Mouse (Mus musculus): ENCODE measurements around the gene Card14. TPM values are rescaled to one million over a fixed set of nuclear protein-coding genes. Genes with fewer than 3 reads are reported as not detected.
A peak's percentile ranks its signal among the peaks of the same experiment; 100 is the strongest.
"Not testable (repeated sequence)": the region's sequence is repeated elsewhere in the genome, so short reads cannot be mapped to it uniquely, and the experiment has no call there.

Gene Card14
- polyA plus RNA-seq, 1 experiment from 2014 or later: 0.09 TPM

DNA sequence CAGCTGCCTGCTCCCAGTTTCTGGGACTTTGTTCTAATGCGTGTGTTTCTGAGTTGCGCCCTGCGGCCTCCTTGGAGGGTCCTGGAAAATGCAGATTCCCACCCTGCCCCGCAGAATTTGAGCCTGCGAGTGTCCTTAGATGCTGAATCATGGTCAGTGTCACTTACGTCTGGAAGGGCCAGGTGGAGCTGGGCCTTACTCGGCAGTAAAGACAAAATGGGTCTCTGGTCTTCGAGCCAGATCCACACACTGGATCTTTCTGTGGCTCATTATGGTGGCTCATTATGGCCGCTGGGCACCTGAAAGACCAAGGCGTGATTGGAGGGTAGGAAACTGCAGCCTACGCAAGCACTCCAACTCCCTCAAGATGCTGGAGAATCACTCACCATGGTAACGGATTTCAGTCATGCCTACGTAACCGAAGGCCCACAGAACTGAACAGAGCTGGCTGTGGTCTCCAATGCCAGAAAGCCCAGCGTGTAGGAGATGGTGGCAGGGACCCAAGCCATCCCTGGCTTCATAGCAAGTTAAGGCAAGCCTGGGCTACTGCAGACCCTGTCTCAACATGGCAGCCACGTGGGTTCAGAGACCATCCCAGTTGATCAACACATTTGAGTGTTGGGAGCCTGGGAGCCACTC, 38.9 kb upstream of the Card14 start:
- peaks cover 10% of the 10 kb centered on the region for H3K4me1 ChIP-seq (ENCODE audit: control insufficient read depth, insufficient read depth, low read length)
- peak; percentile 25 for DNase-seq (ENCODE audit: low spot score)
- H3K36me3 ChIP-seq (ENCODE audit: control insufficient read depth, insufficient read depth, low read length): peaks cover 5% of the 10 kb centered on the region; the same call in 1 of the 2 replicates
- H3K4me2 ChIP-seq (ENCODE audit: low read length): peak overlapping the region; percentile 93
- no peak for ATAC-seq
- no peak overlapping the region for H3K27ac ChIP-seq (ENCODE audit: low read depth, low read length)
- H3K4me3 ChIP-seq (ENCODE audit: low read depth, low read length): peak overlapping the region; percentile 61
- no peaks in the 10 kb centered on the region for H3K9me3 ChIP-seq (replicated peaks; ENCODE audit: control insufficient read depth, low read length)
- no peaks in the 10 kb centered on the region for H3K27me3 ChIP-seq (replicated peaks; ENCODE audit: control insufficient read depth, insufficient read depth, low read length)
- peak overlapping the region; percentile 78; the same call in 1 of the 2 replicates for H3K9ac ChIP-seq (ENCODE audit: low read length)
- 71% methylated on average over 16 of the region's 16 CpGs for WGBS

GRCm38 (mm10) chr11:119272492-119272891, 35.1 kb upstream of the Card14 start:
- H3K4me2 ChIP-seq (ENCODE audit: low read length); H3K27ac ChIP-seq (ENCODE audit: low read depth, low read length); H3K27me3 ChIP-seq (replicated peaks; ENCODE audit: control insufficient read depth, insufficient read depth, low read length); H3K9ac ChIP-seq (ENCODE audit: low read length); DNase-seq (ENCODE audit: low spot score); H3K4me3 ChIP-seq (ENCODE audit: low read depth, low read length); ATAC-seq; H3K9me3 ChIP-seq (replicated peaks; ENCODE audit: control insufficient read depth, low read length): not testable (repeated sequence)
- WGBS: 60% methylated on average over 3 of the region's 3 CpGs
- Histone ChIP-seq H3K4me1 (ENCODE audit: control insufficient read depth, insufficient read depth, low read length) (peaks cover 10% of the 10 kb centered on the region), H3K36me3 (ENCODE audit: control insufficient read depth, insufficient read depth, low read length) (peaks cover 18% of the 10 kb centered on the region)

DNA sequence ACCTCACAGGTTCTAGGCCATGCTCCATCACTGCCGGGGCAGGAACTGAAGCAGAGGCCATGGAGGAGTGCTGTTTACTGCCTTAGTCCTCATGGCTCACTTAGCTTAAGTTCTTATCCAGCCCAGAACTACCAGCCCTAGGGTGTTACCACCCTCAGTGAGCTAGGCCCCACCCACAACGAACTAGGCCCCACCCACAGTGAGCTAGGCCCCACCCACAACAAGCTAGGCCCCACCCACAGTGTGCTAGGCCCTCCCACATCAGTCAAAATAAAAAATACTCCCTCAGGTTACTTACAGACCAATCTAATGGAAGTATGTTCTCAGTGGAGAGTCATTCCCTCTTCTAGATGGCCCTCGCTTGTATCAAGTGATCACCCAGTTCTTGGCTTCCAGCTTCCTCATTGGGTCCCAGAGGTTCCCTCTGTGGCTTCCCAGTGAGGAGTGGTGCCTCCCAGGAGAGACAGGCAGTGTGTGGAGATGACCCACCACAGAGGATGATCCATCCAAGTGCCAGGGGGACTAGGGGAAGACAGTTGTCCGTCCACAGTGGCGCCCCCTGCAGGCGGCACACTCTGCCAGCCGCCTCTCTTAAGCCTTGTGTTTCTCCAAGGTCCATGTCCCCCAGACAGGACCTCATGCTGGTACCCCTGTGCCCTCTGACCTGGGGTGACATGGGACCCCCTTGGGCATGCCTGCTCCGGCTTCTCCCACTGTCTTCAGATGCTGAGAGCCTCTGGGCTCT, 34.2 kb upstream of the Card14 start:
- H3K9ac ChIP-seq (ENCODE audit: low read length): no peak overlapping the region
- no peak overlapping the region for H3K27ac ChIP-seq (ENCODE audit: low read depth, low read length)
- peaks cover 18% of the 10 kb centered on the region for H3K36me3 ChIP-seq (ENCODE audit: control insufficient read depth, insufficient read depth, low read length)
- H3K9me3 ChIP-seq (replicated peaks; ENCODE audit: control insufficient read depth, low read length): no peaks in the 10 kb centered on the region
- H3K4me3 ChIP-seq (ENCODE audit: low read depth, low read length): no peak overlapping the region
- ATAC-seq (no peak), DNase-seq (ENCODE audit: low spot score) (no peak)
- no peaks in the 10 kb centered on the region for H3K27me3 ChIP-seq (replicated peaks; ENCODE audit: control insufficient read depth, insufficient read depth, low read length)
- no peak overlapping the region for H3K4me2 ChIP-seq (ENCODE audit: low read length)
- H3K4me1 ChIP-seq (ENCODE audit: control insufficient read depth, insufficient read depth, low read length): peaks cover 8% of the 10 kb centered on the region
- 88% methylated on average over 8 of the region's 8 CpGs for WGBS

GRCm38 (mm10) chr11:119281030-119281429, 26.5 kb upstream of the Card14 start:
- H3K9ac ChIP-seq (ENCODE audit: low read length): no peak overlapping the region
- no peaks in the 10 kb centered on the region for H3K27me3 ChIP-seq (replicated peaks; ENCODE audit: control insufficient read depth, insufficient read depth, low read length)
- peaks cover 43% of the 10 kb centered on the region for H3K36me3 ChIP-seq (ENCODE audit: control insufficient read depth, insufficient read depth, low read length)
- no peak for DNase-seq (ENCODE audit: low spot score)
- ATAC-seq: no peak
- WGBS: 87% methylated on average over 15 of the region's 15 CpGs
- no peaks in the 10 kb centered on the region for H3K4me1 ChIP-seq (ENCODE audit: control insufficient read depth, insufficient read depth, low read length)
- H3K4me3 ChIP-seq (ENCODE audit: low read depth, low read length): no peak overlapping the region
- no peak overlapping the region for H3K4me2 ChIP-seq (ENCODE audit: low read length)
- no peak overlapping the region for H3K27ac ChIP-seq (ENCODE audit: low read depth, low read length)
- H3K9me3 ChIP-seq (replicated peaks; ENCODE audit: control insufficient read depth, low read length): no peaks in the 10 kb centered on the region

DNA sequence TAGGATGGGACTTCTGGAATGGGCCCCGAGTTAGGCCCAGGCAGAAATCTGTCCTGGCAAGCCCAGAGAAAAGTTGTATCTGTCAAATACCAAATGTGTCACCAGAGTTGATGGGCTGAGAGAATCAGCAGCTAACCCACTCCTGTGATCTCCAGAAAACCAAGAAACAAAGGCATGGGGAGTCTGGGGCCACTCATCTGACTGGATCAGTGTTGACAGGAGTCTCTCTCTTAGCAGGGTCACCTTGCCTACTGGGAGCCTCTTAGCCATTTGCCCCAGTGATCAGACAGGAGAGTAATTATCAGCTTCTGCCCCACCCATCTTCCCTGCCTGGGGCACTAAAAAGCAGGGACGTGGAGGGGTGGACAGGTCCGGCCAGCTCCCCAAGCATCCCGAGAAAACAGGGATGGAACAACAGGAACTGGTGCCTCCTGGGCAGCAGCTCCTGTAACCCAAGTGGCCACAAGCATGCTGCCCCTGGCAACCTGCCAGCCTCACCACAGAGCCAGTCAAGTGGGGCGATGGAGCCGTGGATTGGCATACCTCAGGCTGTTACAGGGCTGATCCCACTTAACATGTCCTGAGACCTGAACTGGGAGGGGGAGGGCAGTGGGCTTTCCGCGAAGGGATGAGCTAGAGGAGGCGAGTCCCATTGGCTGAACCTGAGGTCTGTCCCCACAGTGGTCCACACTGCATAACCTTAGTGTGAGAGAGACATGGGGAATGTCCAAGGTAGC, 21.6 kb upstream of the Card14 start:
- WGBS: 67% methylated on average over 9 of the region's 9 CpGs
- Histone ChIP-seq H3K27me3 (replicated peaks; ENCODE audit: control insufficient read depth, insufficient read depth, low read length) (no peaks in the 10 kb centered on the region), H3K4me1 (ENCODE audit: control insufficient read depth, insufficient read depth, low read length) (no peaks in the 10 kb centered on the region), H3K27ac (ENCODE audit: low read depth, low read length) (no peak overlapping the region), H3K9me3 (replicated peaks; ENCODE audit: control insufficient read depth, low read length) (no peaks in the 10 kb centered on the region), H3K4me2 (ENCODE audit: low read length) (no peak overlapping the region), H3K36me3 (ENCODE audit: control insufficient read depth, insufficient read depth, low read length) (peaks cover 86% of the 10 kb centered on the region), H3K9ac (ENCODE audit: low read length) (no peak overlapping the region), H3K4me3 (ENCODE audit: low read depth, low read length) (no peak overlapping the region)
- ATAC-seq (no peak; the same call in 1 of the 2 replicates), DNase-seq (ENCODE audit: low spot score) (peak; percentile 20)

DNA sequence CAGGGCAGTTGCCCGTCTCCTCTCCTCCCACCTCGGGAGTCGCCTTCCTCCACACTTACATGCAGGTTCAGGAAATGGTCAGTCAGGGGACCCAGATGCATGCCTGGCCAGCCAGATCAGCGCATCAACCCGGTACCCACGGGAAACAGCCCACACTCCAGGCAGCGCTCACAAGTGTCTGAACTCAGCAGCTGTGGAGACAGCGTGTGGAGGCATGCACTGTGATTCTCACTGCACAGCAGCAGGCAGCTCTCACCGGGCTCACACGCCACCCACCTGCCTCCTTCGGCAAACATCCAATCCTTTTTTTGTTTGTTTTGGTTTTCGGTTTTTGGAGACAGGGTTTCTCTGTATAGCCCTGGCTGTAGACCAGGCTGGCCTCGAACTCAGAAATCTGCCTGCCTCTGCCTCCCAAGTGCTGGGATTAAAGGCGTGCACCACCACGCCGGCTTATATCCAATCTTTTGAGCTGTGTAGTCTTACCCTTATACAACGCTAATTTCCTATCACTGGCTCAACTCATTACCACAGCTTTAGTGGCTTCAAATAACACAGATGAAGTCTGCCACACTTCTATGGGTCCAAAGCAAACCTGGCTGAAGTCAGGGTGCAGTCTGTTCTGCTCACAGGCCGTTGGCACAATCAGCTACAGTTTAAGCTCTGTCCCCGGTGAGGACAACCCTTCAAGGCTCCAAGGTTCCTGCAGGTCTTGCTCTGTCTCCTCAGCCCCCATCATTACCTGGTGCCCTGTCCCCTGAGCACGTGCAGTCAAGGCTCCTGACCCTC, 20.2 kb upstream of the Card14 start:
- Histone ChIP-seq H3K36me3 (ENCODE audit: control insufficient read depth, insufficient read depth, low read length) (peaks cover 87% of the 10 kb centered on the region), H3K4me3 (ENCODE audit: low read depth, low read length) (no peak overlapping the region), H3K4me2 (ENCODE audit: low read length) (no peak overlapping the region), H3K9me3 (replicated peaks; ENCODE audit: control insufficient read depth, low read length) (no peaks in the 10 kb centered on the region), H3K4me1 (ENCODE audit: control insufficient read depth, insufficient read depth, low read length) (no peaks in the 10 kb centered on the region), H3K9ac (ENCODE audit: low read length) (no peak overlapping the region), H3K27me3 (replicated peaks; ENCODE audit: control insufficient read depth, insufficient read depth, low read length) (no peaks in the 10 kb centered on the region), H3K27ac (ENCODE audit: low read depth, low read length) (no peak overlapping the region)
- DNase-seq (ENCODE audit: low spot score): no peak
- ATAC-seq: no peak
- WGBS: 92% methylated on average over 20 of the region's 20 CpGs

DNA sequence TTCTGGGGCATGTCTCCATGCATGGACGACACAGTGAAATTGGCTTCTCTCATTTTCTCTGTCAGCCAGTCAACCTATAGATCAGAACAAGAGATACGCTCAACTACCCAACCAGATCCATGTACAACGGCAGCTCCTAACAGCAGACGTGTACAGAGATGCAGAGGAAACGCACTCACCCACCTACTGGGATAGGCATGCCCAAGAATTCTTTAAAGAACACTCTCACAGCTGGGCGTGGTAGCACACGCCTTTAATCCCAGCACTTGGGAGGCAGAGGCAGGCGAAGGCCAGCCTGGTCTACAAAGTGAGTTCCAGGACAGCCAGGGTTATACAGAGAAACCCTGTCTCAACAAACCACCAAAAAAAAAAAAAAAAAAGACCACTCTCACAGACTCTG, 14.7 kb upstream of the Card14 start:
- not testable (repeated sequence) for H3K9me3 ChIP-seq (replicated peaks; ENCODE audit: control insufficient read depth, low read length); H3K4me2 ChIP-seq (ENCODE audit: low read length); H3K9ac ChIP-seq (ENCODE audit: low read length); H3K27me3 ChIP-seq (replicated peaks; ENCODE audit: control insufficient read depth, insufficient read depth, low read length); H3K4me3 ChIP-seq (ENCODE audit: low read depth, low read length); H3K27ac ChIP-seq (ENCODE audit: low read depth, low read length); ATAC-seq; DNase-seq (ENCODE audit: low spot score); H3K4me1 ChIP-seq (ENCODE audit: control insufficient read depth, insufficient read depth, low read length)
- WGBS: 93% methylated on average over 8 of the region's 8 CpGs
- peaks cover 98% of the 10 kb centered on the region for H3K36me3 ChIP-seq (ENCODE audit: control insufficient read depth, insufficient read depth, low read length)

DNA sequence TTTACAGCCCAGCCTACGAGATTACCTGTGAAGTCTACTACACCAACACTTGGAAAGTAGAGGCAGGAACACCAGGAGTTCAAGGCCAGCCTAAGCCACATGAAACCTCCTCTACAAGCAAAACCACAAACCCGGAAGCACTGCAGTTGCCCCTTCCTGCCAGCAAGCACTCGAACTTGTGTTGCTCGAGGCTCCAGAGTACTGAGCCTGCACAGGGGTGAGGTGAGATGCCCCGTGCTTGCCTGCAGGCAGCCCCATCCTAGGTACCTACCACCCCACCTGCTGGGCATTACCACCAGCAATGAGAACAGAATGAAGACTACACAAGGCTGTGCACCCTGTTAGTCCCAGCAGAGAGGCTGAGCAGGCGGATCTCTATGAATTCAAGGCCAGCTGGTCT, 9.6 kb upstream of the Card14 start:
- H3K36me3 ChIP-seq (ENCODE audit: control insufficient read depth, insufficient read depth, low read length): peaks cover 52% of the 10 kb centered on the region
- DNase-seq (ENCODE audit: low spot score) (no peak), ATAC-seq (no peak)
- 88% methylated on average over 6 of the region's 6 CpGs for WGBS
- H3K27ac ChIP-seq (ENCODE audit: low read depth, low read length): no peak overlapping the region
- H3K4me3 ChIP-seq (ENCODE audit: low read depth, low read length): no peak overlapping the region
- H3K9ac ChIP-seq (ENCODE audit: low read length): no peak overlapping the region
- H3K27me3 ChIP-seq (replicated peaks; ENCODE audit: control insufficient read depth, insufficient read depth, low read length): no peaks in the 10 kb centered on the region
- peaks cover 12% of the 10 kb centered on the region for H3K4me1 ChIP-seq (ENCODE audit: control insufficient read depth, insufficient read depth, low read length)
- no peak overlapping the region for H3K4me2 ChIP-seq (ENCODE audit: low read length)
- no peaks in the 10 kb centered on the region for H3K9me3 ChIP-seq (replicated peaks; ENCODE audit: control insufficient read depth, low read length)

All from forebrain, embryonic 14.5 days (tissue).